Mouse (Mus musculus) lung, embryonic 15.5 days (tissue): ENCODE data around the gene Tgm7. TPM values are rescaled to one million over a fixed set of nuclear protein-coding genes. Genes with fewer than 3 reads are reported as not detected.

ENCODE experiments used
- ATAC-seq: fragments of 200-750 bp; cut with Nextera tagmentation; 2 replicates; pipeline ENCODE4 v1.8.0; 2017; ENCODE audit warnings: moderate number of reproducible peaks, borderline replicate concordance; ENCODE audit not compliant: low FRiP score, low TSS enrichment; ENCODE audit errors: extremely low read depth
- H3K27ac ChIP-seq: fragments of 300-500 bp; sonication (generic); 2 replicates; pipeline ENCODE4 v1.5.1; 2015; ENCODE audit warnings: moderate library complexity, mild to moderate bottlenecking, inconsistent platforms
- H3K27me3 ChIP-seq: fragments of 300-500 bp; sonication (generic); 2 replicates; pipeline ENCODE4 v1.6.1; 2015; ENCODE audit warnings: inconsistent platforms
- H3K36me3 ChIP-seq: fragments of 300-500 bp; sonication (generic); 2 replicates; pipeline ENCODE4 v1.6.1; 2015; ENCODE audit warnings: inconsistent platforms
- H3K4me1 ChIP-seq: fragments of 300-500 bp; sonication (generic); 2 replicates; pipeline ENCODE4 v1.6.1; 2015; ENCODE audit warnings: inconsistent platforms
- H3K4me2 ChIP-seq: fragments of 300-500 bp; sonication (generic); 2 replicates; pipeline ENCODE4 v1.6.1; 2015; ENCODE audit warnings: inconsistent platforms, mild to moderate bottlenecking, moderate library complexity
- H3K4me3 ChIP-seq: fragments of 300-500 bp; sonication (generic); 2 replicates; pipeline ENCODE4 v1.5.1; 2015; ENCODE audit warnings: mild to moderate bottlenecking, inconsistent platforms
- H3K9ac ChIP-seq: fragments of 300-500 bp; sonication (generic); 2 replicates; pipeline ENCODE4 v1.6.1; 2015; ENCODE audit warnings: inconsistent platforms
- H3K9me3 ChIP-seq: fragments of 300-500 bp; sonication (generic); 2 replicates; pipeline ENCODE4 v1.6.1; 2016; ENCODE audit warnings: inconsistent platforms
- WGBS: fragments of 180-500 bp; shearing (Covaris S2); methylation state at CpG from one replicate; pipeline ENCODE4 v1.1.7; 2015; 5-methylcytosine and 5-hydroxymethylcytosine counted together
- polyA plus RNA-seq: library from polyadenylated mRNA; unstranded; fragments of >200 nt; fragmentation: Nextera tagmentation; extraction: Ambion mirVana; gene quantifications from 2 replicates; pipeline ENCODE4 v1.2.1, GENCODE M21; 2015

Tgm7 gene
- polyA plus RNA-seq, 1 experiment from 2014 or later: 0.06 TPM

DNA sequence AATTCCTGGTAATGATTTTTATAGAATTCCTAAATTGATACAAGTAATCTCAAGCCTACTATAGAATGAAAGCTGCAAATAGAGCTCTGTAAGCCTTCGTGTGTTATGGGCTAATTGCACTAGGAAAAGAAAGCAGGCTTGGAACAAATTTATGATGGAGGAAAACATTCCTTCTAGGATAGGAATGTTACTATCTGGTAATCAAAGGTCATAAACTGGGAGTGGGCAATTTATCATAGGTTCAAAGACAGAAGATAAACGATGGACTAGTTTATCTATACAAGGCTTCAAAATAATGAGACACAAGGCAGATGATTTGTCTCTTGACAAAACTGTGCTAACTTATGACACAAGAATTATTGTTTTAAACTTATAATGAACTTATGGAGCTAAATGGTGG lies 48.3 kb downstream of the Tgm7 start:
- Histone ChIP-seq H3K36me3 (no peaks in the 10 kb centered on the region), H3K4me3 (no peak overlapping the region), H3K9ac (no peak overlapping the region), H3K27ac (no peak overlapping the region), H3K27me3 (no peaks in the 10 kb centered on the region), H3K4me1 (no peaks in the 10 kb centered on the region), H3K4me2 (no peak overlapping the region), H3K9me3 (no peaks in the 10 kb centered on the region)
- 59% methylated on average over 2 of the region's 2 CpGs for WGBS
- no peak for ATAC-seq

DNA sequence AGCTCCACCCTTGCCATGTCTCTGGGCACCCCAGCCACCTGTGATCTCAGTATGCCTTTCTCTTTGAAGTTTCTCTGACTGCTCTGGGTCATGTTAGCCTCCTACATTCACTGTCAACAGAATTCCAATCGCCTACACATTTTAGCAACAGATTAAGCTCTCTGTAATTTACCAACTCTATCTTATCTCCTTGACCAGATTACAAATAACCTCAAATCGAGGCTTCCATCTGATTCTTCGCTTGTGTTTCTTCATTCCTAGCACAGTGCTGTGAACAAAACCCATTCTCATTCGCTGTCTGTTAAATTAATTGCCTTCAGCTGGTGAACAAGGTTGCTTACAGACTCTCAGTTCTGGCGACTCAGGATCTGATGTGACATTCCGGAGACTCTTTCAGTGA lies 51.6 kb downstream of the Tgm7 start:
- H3K27me3 ChIP-seq: no peaks in the 10 kb centered on the region
- H3K4me2 ChIP-seq: no peak overlapping the region
- no peak overlapping the region for H3K4me3 ChIP-seq
- no peaks in the 10 kb centered on the region for H3K4me1 ChIP-seq
- no peaks in the 10 kb centered on the region for H3K9me3 ChIP-seq
- no peak for ATAC-seq
- no peak overlapping the region for H3K9ac ChIP-seq
- no peak overlapping the region for H3K27ac ChIP-seq
- WGBS: 49% methylated on average over 6 of the region's 6 CpGs
- no peaks in the 10 kb centered on the region for H3K36me3 ChIP-seq

GRCm38 (mm10) chr2:121055915-121056314 lies 53.7 kb downstream of the Tgm7 start:
- ATAC-seq: no peak
- Histone ChIP-seq H3K27me3 (no peaks in the 10 kb centered on the region), H3K4me3 (no peak overlapping the region), H3K27ac (no peak overlapping the region), H3K9ac (no peak overlapping the region), H3K4me1 (no peaks in the 10 kb centered on the region), H3K4me2 (no peak overlapping the region), H3K9me3 (no peaks in the 10 kb centered on the region), H3K36me3 (no peaks in the 10 kb centered on the region)
- 85% methylated on average over 6 of the region's 6 CpGs for WGBS

GRCm38 (mm10) chr2:121054060-121054459 lies 55.5 kb downstream of the Tgm7 start:
- WGBS: 50% methylated on average over 2 of the region's 2 CpGs
- H3K4me3 ChIP-seq: no peak overlapping the region
- H3K4me2 ChIP-seq: no peak overlapping the region
- no peaks in the 10 kb centered on the region for H3K36me3 ChIP-seq
- no peaks in the 10 kb centered on the region for H3K4me1 ChIP-seq
- no peak overlapping the region for H3K9ac ChIP-seq
- H3K27me3 ChIP-seq: no peaks in the 10 kb centered on the region
- H3K27ac ChIP-seq: no peak overlapping the region
- H3K9me3 ChIP-seq: no peaks in the 10 kb centered on the region
- ATAC-seq: no peak

- Histone ChIP-seq H3K4me1 (no peaks in the 10 kb centered on the region), H3K9ac (no peak overlapping the region), H3K27ac (no peak overlapping the region), H3K4me3 (no peak overlapping the region), H3K4me2 (no peak overlapping the region), H3K27me3 (no peaks in the 10 kb centered on the region), H3K9me3 (no peaks in the 10 kb centered on the region), H3K36me3 (no peaks in the 10 kb centered on the region)
- no peak for ATAC-seq
- WGBS: 86% methylated on average over 5 of the region's 5 CpGs
These were observed 57.4 kb downstream of the Tgm7 start for GRCm38 (mm10) chr2:121052176-121052575.

DNA sequence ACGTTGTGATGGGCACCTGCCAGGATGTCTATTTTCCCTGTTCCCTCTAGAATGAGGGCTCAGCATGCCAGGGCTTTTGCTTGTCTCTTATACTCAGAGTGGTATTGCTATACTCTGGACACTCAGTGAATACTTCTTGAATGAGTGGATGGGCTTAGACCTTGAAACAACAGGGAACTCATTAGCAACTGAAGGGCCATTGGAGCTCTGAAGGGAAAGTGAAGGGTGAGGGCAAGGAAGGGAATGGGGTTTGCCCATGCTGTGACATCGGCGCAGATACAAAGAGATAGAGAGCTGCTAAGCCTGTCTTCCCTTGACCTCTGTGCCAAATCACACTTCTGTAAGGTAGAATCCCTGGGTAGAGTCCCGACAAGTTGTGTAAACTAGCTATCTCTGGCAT lies 63.9 kb downstream of the Tgm7 start:
- Histone ChIP-seq H3K36me3 (no peaks in the 10 kb centered on the region), H3K27ac (no peak overlapping the region), H3K27me3 (no peaks in the 10 kb centered on the region), H3K4me2 (no peak overlapping the region), H3K4me3 (no peak overlapping the region), H3K9me3 (no peaks in the 10 kb centered on the region), H3K9ac (no peak overlapping the region), H3K4me1 (no peaks in the 10 kb centered on the region)
- ATAC-seq: no peak
- WGBS: 71% methylated on average over 4 of the region's 4 CpGs

Other genes starting within 250 kb of the Tgm7 start
- 25.8 and 29.4 TPM in 2 replicates for gene Ubr1, start 139.1 kb downstream of the Tgm7 start, polyA plus RNA-seq
- 3.7 and 5.3 TPM in 2 replicates for gene Tmem62, start 132.8 kb downstream of the Tgm7 start, polyA plus RNA-seq
- gene Ccndbp1, start 101.4 kb downstream of the Tgm7 start, polyA plus RNA-seq: 38.4 and 39.2 TPM in 2 replicates
- 1.0 and 1.1 TPM in 2 replicates for gene Epb42, start 72.7 kb downstream of the Tgm7 start, polyA plus RNA-seq
- 0.07 TPM in 1 of 2 replicates, not detected in the other for gene Tgm5, start 24.0 kb downstream of the Tgm7 start, polyA plus RNA-seq
- gene Adal, start 30.6 kb upstream of the Tgm7 start, polyA plus RNA-seq: 18.6 and 22.3 TPM in 2 replicates
- 24.7 and 26.1 TPM in 2 replicates for gene Lcmt2, start 30.9 kb upstream of the Tgm7 start, polyA plus RNA-seq
- 52.6 and 53.3 TPM in 2 replicates for gene Tubgcp4, start 60.9 kb upstream of the Tgm7 start, polyA plus RNA-seq
- gene Zscan29, start 61.3 kb upstream of the Tgm7 start, polyA plus RNA-seq: 8.3 and 9.7 TPM in 2 replicates
- gene Trp53bp1, start 161.6 kb upstream of the Tgm7 start, polyA plus RNA-seq: 61.6 and 66.8 TPM in 2 replicates
- 3.5 TPM in 2 replicates for gene Map1a, start 179.8 kb upstream of the Tgm7 start, polyA plus RNA-seq
- gene Ppip5k1, start 245.6 kb upstream of the Tgm7 start, polyA plus RNA-seq: 10.0 and 12.3 TPM in 2 replicates
- 2.8 and 3.6 TPM in 2 replicates for gene Ckmt1, start 247.9 kb upstream of the Tgm7 start, polyA plus RNA-seq